Mouse (Mus musculus) neural tube, embryonic 11.5 days (tissue): ENCODE results near the gene Hyal1. TPM values are rescaled to one million over a fixed set of nuclear protein-coding genes. Genes with fewer than 3 reads are reported as not detected.

Experiments
- ATAC-seq: fragments of 200-750 bp; cut with Nextera tagmentation; 2 replicates; pipeline ENCODE4 v1.8.0; 2017; ENCODE audit warnings: moderate number of reproducible peaks, mild to moderate bottlenecking, moderate TSS enrichment, moderate library complexity; ENCODE audit not compliant: insufficient read depth, low FRiP score, low TSS enrichment
- DNase-seq: peaks from one replicate; pipeline ENCODE4 v3.0.0-alpha.2; 2015; ENCODE audit warnings: low spot score
- H3K27ac ChIP-seq: fragments of 300-500 bp; sonication (generic); 2 replicates; pipeline ENCODE4 v1.5.1; 2014; ENCODE audit warnings: low read depth, mild to moderate bottlenecking, low read length
- H3K27me3 ChIP-seq: fragments of 300-500 bp; sonication (generic); 2 replicates; pipeline ENCODE4 v1.6.1; 2014; ENCODE audit warnings: mild to moderate bottlenecking, low read length, mixed read lengths; ENCODE audit not compliant: control insufficient read depth, insufficient read depth
- H3K36me3 ChIP-seq: fragments of 300-500 bp; sonication (generic); 2 replicates; pipeline ENCODE4 v1.6.1; 2014; ENCODE audit warnings: mild to moderate bottlenecking, low read length, moderate library complexity, mixed read lengths; ENCODE audit not compliant: control insufficient read depth, insufficient read depth
- H3K4me1 ChIP-seq: fragments of 300-500 bp; sonication (generic); 2 replicates; pipeline ENCODE4 v1.6.1; 2014; ENCODE audit warnings: low read length, mixed read lengths; ENCODE audit not compliant: control insufficient read depth, insufficient read depth
- H3K4me2 ChIP-seq: fragments of 300-500 bp; sonication (generic); 2 replicates; pipeline ENCODE4 v1.6.1; 2014; ENCODE audit warnings: low read depth, mild to moderate bottlenecking, moderate library complexity
- H3K4me3 ChIP-seq: fragments of 300-500 bp; sonication (generic); 2 replicates; pipeline ENCODE4 v1.5.1; 2014; ENCODE audit warnings: low read depth, low read length
- H3K9ac ChIP-seq: fragments of 300-500 bp; sonication (generic); 2 replicates; pipeline ENCODE4 v1.6.1; 2014; ENCODE audit warnings: mild to moderate bottlenecking, low read length
- H3K9me3 ChIP-seq: fragments of 300-500 bp; sonication (generic); 2 replicates; pipeline ENCODE4 v1.6.1; 2016; ENCODE audit warnings: low read length; ENCODE audit not compliant: control insufficient read depth
- WGBS: fragments of 180-500 bp; shearing (Covaris S2); extraction: QIAGEN DNeasy Blood & Tissue Kit; methylation state at CpG from one replicate; pipeline ENCODE4 v1.1.7; 2014; 5-methylcytosine and 5-hydroxymethylcytosine counted together
- polyA plus RNA-seq: library from polyadenylated mRNA; unstranded; fragments of >200 nt; fragmentation: Nextera tagmentation; extraction: Ambion mirVana; gene quantifications from 2 replicates; pipeline ENCODE4 v1.2.1, GENCODE M21; 2014

The Hyal1 gene
- polyA plus RNA-seq, 1 experiment from 2014 or later, result 4.0 TPM

GRCm38 (mm10) chr9:107541474-107542351, 35.0 kb upstream of the Hyal1 start, which contains the start of the genes Cyb561d2 and Nprl2:
TSS of gene Cyb561d2 (minus strand) at chr9:107542193.
TSS of gene Nprl2 (plus strand) at chr9:107542226.
- Histone ChIP-seq H3K4me2 (peak within 1 kb of the TSS; percentile 85), H3K4me3 (peak within 1 kb of the TSS; percentile 52), H3K9me3 (no peaks in the 10 kb centered on the region), H3K27me3 (no peaks in the 10 kb centered on the region), H3K36me3 (peaks cover 16% of the 10 kb centered on the region), H3K4me1 (peaks cover 19% of the 10 kb centered on the region), H3K27ac (no peak within 1 kb of the TSS; the same call in 1 of the 2 replicates), H3K9ac (peak within 1 kb of the TSS; percentile 65)
- DNase-seq (peak; percentile 96), ATAC-seq (peak; percentile 81)
- under 1% methylated on average over 46 of the region's 46 CpGs for WGBS

- H3K9me3 ChIP-seq, result no peaks in the 10 kb centered on the region
- H3K4me2 ChIP-seq, result peak overlapping the region; percentile 85
- WGBS, result 2% methylated on average over 11 of the region's 11 CpGs
- peaks cover 20% of the 10 kb centered on the region for H3K4me1 ChIP-seq
- H3K27me3 ChIP-seq, result no peaks in the 10 kb centered on the region
- H3K9ac ChIP-seq, result peak overlapping the region; percentile 65
- peaks cover 16% of the 10 kb centered on the region for H3K36me3 ChIP-seq
- DNase-seq (no peak), ATAC-seq (no peak)
- no peak overlapping the region for H3K27ac ChIP-seq
- H3K4me3 ChIP-seq, result peak overlapping the region; percentile 52
Measured at GRCm38 (mm10) chr9:107542352-107542686, 34.4 kb upstream of the Hyal1 start.

GRCm38 (mm10) chr9:107542721-107543120, 34.0 kb upstream of the Hyal1 start:
- Histone ChIP-seq H3K27me3 (no peaks in the 10 kb centered on the region), H3K9me3 (no peaks in the 10 kb centered on the region), H3K27ac (no peak overlapping the region), H3K9ac (peak overlapping the region; percentile 65), H3K36me3 (peaks cover 15% of the 10 kb centered on the region), H3K4me1 (peaks cover 22% of the 10 kb centered on the region), H3K4me3 (peak overlapping the region; percentile 52), H3K4me2 (peak overlapping the region; percentile 85)
- no peak for ATAC-seq
- no peak for DNase-seq
- 47% methylated on average over 8 of the region's 8 CpGs for WGBS

GRCm38 (mm10) chr9:107543299-107543698, 33.4 kb upstream of the Hyal1 start:
- Histone ChIP-seq H3K4me3 (no peak overlapping the region; the same call in 1 of the 2 replicates), H3K4me1 (peaks cover 22% of the 10 kb centered on the region), H3K4me2 (no peak overlapping the region), H3K27ac (no peak overlapping the region), H3K36me3 (peaks cover 10% of the 10 kb centered on the region), H3K9ac (no peak overlapping the region), H3K27me3 (no peaks in the 10 kb centered on the region), H3K9me3 (no peaks in the 10 kb centered on the region)
- DNase-seq (no peak), ATAC-seq (no peak)
- WGBS, result 84% methylated on average over 11 of the region's 11 CpGs

- Histone ChIP-seq H3K27me3 (no peaks in the 10 kb centered on the region), H3K9ac (no peak overlapping the region), H3K4me3 (no peak overlapping the region), H3K36me3 (peaks cover 8% of the 10 kb centered on the region), H3K4me2 (no peak overlapping the region), H3K27ac (no peak overlapping the region), H3K4me1 (peaks cover 22% of the 10 kb centered on the region), H3K9me3 (no peaks in the 10 kb centered on the region)
- 95% methylated on average over 17 of the region's 17 CpGs for whole genome bisulfite sequencing
- no peak for DNase-seq
- ATAC-seq, result no peak
Measured at GRCm38 (mm10) chr9:107544196-107544700, 32.5 kb upstream of the Hyal1 start.

GRCm38 (mm10) chr9:107544729-107545128, 32.0 kb upstream of the Hyal1 start:
- peaks cover 22% of the 10 kb centered on the region for H3K4me1 ChIP-seq
- H3K4me2 ChIP-seq, result no peak overlapping the region
- peaks cover 1% of the 10 kb centered on the region; the same call in 1 of the 2 replicates for H3K27me3 ChIP-seq
- no peak for ATAC-seq
- peaks cover 3% of the 10 kb centered on the region for H3K36me3 ChIP-seq
- H3K4me3 ChIP-seq, result no peak overlapping the region
- H3K9ac ChIP-seq, result no peak overlapping the region
- H3K9me3 ChIP-seq, result no peaks in the 10 kb centered on the region
- no peak for DNase-seq
- no peak overlapping the region for H3K27ac ChIP-seq
- 92% methylated on average over 12 of the region's 12 CpGs for WGBS

GRCm38 (mm10) chr9:107545199-107545598, 31.5 kb upstream of the Hyal1 start:
- Histone ChIP-seq H3K4me3 (no peak overlapping the region), H3K9ac (no peak overlapping the region), H3K9me3 (no peaks in the 10 kb centered on the region), H3K4me1 (peaks cover 22% of the 10 kb centered on the region), H3K27ac (no peak overlapping the region), H3K4me2 (no peak overlapping the region), H3K27me3 (peaks cover 6% of the 10 kb centered on the region), H3K36me3 (peaks cover 2% of the 10 kb centered on the region; the same call in 1 of the 2 replicates)
- WGBS, result 83% methylated on average over 10 of the region's 10 CpGs
- DNase-seq (no peak), ATAC-seq (no peak)

- peaks cover 10% of the 10 kb centered on the region for H3K27me3 ChIP-seq
- H3K36me3 ChIP-seq, result peaks cover 2% of the 10 kb centered on the region; the same call in 1 of the 2 replicates
- peaks cover 22% of the 10 kb centered on the region for H3K4me1 ChIP-seq
- no peak overlapping the region for H3K9ac ChIP-seq
- ATAC-seq (no peak), DNase-seq (peak; percentile 80)
- H3K9me3 ChIP-seq, result no peaks in the 10 kb centered on the region
- 4% methylated on average over 3 of the region's 3 CpGs for WGBS
- no peak overlapping the region for H3K4me3 ChIP-seq
- H3K4me2 ChIP-seq, result no peak overlapping the region
- no peak overlapping the region for H3K27ac ChIP-seq
Measured at GRCm38 (mm10) chr9:107545602-107546001, 31.1 kb upstream of the Hyal1 start.
